Mouse (Mus musculus) R1 (cell line): ENCODE measurements around the gene Cacna1h.

Experiments
- DNase-seq: peaks from one replicate; pipeline ENCODE4 v3.0.0-alpha.2; 2018; ENCODE audit warnings: low read depth, low spot score

The Cacna1h gene

GRCm38 (mm10) chr17:25433617-25434606, at the start of gene Cacna1h:
Gene Cacna1h, minus strand, starts transcription at chr17:25433783.
- DNase-seq = peak; percentile 74

- DNase-seq = no peak
Observed at GRCm38 (mm10) chr17:25482092-25482491, 48.5 kb upstream of the Cacna1h start.

GRCm38 (mm10) chr17:25480820-25481219, 47.2 kb upstream of the Cacna1h start:
- no peak for DNase-seq

- no peak for DNase-seq
Observed at GRCm38 (mm10) chr17:25480152-25480551, 46.6 kb upstream of the Cacna1h start.

GRCm38 (mm10) chr17:25475946-25476744, 42.6 kb upstream of the Cacna1h start:
- DNase-seq = peak; percentile 71

GRCm38 (mm10) chr17:25474330-25475077, 40.9 kb upstream of the Cacna1h start:
- DNase-seq = peak; percentile 97

- DNase-seq = peak; percentile 36
Observed at GRCm38 (mm10) chr17:25472044-25472443, 38.5 kb upstream of the Cacna1h start.

GRCm38 (mm10) chr17:25471418-25471817, 37.8 kb upstream of the Cacna1h start:
- DNase-seq = peak; percentile 39

- DNase-seq = peak; percentile 52
Observed at GRCm38 (mm10) chr17:25469798-25470197, 36.2 kb upstream of the Cacna1h start.

GRCm38 (mm10) chr17:25468301-25468700, 34.7 kb upstream of the Cacna1h start:
- DNase-seq = no peak

- DNase-seq = no peak
Observed at GRCm38 (mm10) chr17:25467781-25468180, 34.2 kb upstream of the Cacna1h start.

GRCm38 (mm10) chr17:25466257-25466656, 32.7 kb upstream of the Cacna1h start:
- no peak for DNase-seq

- no peak for DNase-seq
Observed at GRCm38 (mm10) chr17:25464091-25464490, 30.5 kb upstream of the Cacna1h start.

- no peak for DNase-seq
Observed at GRCm38 (mm10) chr17:25463326-25463945, 29.9 kb upstream of the Cacna1h start.

- DNase-seq = no peak
Observed at GRCm38 (mm10) chr17:25462236-25462875, 28.8 kb upstream of the Cacna1h start.

- DNase-seq = no peak
Observed at GRCm38 (mm10) chr17:25456540-25456939, 23.0 kb upstream of the Cacna1h start.

GRCm38 (mm10) chr17:25454272-25454671, 20.7 kb upstream of the Cacna1h start, which contains the start of gene Tekt4:
Gene Tekt4, plus strand, starts transcription at chr17:25454615.
- DNase-seq = no peak

- DNase-seq = no peak
Observed at GRCm38 (mm10) chr17:25452246-25452965, 18.8 kb upstream of the Cacna1h start.

- DNase-seq = no peak
Observed at GRCm38 (mm10) chr17:25450329-25450728, 16.7 kb upstream of the Cacna1h start.

- no peak for DNase-seq
Observed at GRCm38 (mm10) chr17:25447865-25448264, 14.3 kb upstream of the Cacna1h start.
